Mouse (Mus musculus): ENCODE measurements around the gene Xdh.
"Not testable (repeated sequence)": the region's sequence is repeated elsewhere in the genome, so short reads cannot be mapped to it uniquely, and the experiment has no call there.

Gene Xdh

DNA sequence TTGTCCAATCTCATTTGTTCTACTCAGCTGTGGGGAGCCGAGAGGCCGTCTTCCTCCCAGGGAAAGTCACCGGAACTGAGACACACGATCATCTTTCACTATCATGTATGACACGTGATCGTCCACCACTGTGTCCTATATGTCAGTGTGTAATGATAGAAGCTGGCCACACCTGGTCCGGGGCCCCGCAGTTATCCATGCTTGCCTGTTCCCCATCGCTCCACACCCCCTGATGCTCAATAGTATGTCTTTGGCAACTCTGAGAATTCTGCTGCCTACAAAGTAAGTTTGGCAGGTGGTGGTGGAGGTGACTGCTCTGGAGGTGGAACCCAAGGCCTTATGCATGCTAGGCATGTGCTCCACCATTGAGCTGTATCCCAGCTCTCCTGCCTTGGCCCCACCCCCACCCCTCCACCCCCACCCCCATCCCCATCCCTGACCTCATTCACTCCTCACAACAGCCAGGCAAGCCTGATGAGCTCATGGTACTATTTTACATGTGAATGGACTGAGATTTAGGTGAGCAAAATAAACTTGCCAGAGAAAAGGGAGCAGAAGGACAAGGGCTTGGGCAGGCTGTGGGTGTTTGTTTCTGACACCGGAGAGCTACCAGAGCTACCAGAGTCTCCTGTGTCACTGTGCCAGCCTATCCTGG, 70.6 kb downstream of the Xdh start:
- no peak for DNase-seq

DNA sequence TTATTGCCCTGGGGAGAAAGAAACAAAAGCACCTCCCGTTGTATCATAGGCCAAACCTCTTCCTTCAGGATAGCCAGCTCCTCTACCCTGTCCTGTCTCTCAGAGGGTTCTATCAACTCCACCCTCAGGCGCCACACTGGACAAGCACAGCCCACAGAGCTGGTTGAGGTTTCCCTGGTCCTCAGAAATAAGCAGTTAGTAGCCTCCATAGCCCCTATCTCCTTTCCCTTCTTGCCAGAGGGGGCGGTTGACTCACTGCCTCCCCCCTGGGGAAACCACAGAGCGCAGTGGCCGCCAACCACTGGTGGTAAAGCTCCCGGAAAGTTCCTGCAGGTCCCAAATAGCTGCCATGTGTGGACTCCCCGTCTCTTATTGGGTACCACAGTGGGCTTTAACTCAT, 74.3 kb downstream of the Xdh start:
- DNase-seq: no peak

- DNase-seq: no peak
Measured at GRCm38 (mm10) chr17:73875268-73875667, 74.7 kb downstream of the Xdh start.

DNA sequence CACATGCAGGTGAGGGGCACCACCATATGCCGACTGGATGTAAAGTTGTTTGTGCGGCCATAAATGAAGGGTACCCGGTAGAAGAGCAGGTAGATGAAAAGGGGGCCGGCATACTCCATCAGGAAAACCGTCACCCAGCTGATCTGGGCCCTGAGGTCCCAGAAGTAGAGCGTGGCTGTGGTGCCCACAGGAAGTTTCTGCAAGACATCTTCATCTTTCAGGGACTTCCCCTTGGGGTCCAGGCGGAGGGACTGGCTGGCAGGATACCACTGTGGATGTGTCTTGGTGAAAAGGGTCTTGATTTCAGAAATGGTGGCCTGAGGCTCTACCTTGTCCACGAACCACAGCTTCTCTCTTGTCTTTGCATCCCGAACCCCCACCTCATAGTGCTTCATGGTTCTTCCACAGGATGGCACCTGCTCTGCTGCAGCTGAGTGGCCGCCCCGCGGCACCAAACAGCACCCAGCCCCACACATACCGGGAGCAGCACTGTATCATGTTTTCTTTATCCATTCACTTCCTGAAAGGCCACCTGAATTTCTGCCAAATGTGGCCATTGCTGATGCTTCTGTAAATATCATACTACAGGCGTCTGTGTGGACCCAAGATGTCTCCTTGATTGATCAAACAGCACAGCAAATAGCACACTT, 78.9 kb downstream of the Xdh start:
- DNase-seq: peak; percentile 46

DNA sequence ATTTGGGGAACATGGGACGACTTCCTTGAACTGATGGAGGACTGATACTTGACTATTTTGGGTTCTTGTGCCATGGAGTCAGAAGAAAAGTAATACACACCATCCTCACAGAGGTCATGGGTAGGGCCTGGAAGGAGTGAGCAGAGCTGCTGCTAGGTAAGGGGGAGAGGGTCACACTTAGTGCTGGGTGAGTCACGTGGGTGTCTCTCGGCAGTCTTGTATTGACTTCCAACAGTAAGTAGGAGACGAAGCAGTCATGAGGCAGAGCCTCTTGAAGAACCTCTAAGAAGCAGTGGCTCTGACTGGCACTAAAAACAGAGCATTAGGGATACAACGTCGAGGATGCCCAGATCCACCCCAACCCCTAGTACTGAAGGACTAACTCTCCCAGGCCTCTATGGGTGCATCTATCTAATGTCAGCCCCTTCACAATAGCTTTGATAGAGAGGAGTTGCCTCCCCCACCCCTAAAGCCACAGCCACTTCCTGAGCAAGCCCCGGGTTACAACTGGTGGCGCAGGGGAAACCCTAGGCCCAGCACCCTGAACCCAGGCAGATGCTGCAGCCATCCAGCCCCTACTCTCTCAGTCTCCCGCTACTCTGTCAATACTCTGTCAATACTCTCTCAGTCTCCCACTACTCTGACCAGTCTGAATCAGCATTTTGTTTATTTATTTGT, 80.8 kb downstream of the Xdh start:
- peak; percentile 74 for DNase-seq

- no peak for DNase-seq
Measured at GRCm38 (mm10) chr17:73853717-73854116, 96.3 kb downstream of the Xdh start.

DNA sequence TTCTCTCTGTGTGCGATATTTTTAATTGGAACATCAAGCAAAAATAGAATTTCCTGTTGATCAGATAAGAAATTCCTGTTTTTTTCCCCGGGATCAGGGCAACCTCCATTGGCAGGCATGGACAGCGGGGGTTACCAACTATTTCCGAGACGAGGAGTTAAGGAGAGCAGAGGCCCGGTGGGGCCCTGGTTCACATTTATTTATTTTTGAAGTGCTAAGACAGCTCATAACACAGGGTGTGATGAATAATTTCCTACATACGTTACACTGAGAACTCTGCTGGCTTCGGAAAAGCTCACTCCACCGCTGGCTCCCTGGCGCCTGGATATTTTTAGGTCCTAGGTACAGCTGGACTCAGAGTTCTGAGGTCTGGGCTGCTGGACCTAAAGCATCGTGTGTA, 97.0 kb downstream of the Xdh start:
- no peak for DNase-seq

GRCm38 (mm10) chr17:73847399-73847798, 102.6 kb downstream of the Xdh start:
- DNase-seq: no peak

- no peak for DNase-seq
Measured at GRCm38 (mm10) chr17:73845632-73846031, 104.4 kb downstream of the Xdh start.

GRCm38 (mm10) chr17:73842963-73843362, 107.0 kb downstream of the Xdh start:
- DNase-seq: no peak

DNA sequence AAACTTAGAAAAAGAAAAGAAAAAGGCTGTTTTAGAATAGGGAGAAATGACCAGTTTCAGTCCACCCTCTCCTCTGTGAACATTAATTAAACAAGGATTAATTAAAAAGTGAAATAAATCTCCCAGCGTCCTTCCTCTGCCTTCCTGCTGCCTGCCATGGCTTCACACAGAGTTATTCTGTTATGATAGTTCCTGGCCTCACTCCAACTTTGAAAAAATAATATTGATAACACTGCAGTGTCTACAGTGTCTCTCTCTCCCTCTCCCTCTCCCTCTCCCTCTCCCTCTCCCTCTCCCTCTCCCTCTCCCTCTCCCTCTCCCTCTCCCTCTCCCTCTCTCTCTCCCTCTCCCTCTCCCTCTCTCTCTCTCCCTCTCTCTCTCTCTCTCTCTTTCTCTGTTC, 110.1 kb downstream of the Xdh start:
- not testable (repeated sequence) for DNase-seq

DNA sequence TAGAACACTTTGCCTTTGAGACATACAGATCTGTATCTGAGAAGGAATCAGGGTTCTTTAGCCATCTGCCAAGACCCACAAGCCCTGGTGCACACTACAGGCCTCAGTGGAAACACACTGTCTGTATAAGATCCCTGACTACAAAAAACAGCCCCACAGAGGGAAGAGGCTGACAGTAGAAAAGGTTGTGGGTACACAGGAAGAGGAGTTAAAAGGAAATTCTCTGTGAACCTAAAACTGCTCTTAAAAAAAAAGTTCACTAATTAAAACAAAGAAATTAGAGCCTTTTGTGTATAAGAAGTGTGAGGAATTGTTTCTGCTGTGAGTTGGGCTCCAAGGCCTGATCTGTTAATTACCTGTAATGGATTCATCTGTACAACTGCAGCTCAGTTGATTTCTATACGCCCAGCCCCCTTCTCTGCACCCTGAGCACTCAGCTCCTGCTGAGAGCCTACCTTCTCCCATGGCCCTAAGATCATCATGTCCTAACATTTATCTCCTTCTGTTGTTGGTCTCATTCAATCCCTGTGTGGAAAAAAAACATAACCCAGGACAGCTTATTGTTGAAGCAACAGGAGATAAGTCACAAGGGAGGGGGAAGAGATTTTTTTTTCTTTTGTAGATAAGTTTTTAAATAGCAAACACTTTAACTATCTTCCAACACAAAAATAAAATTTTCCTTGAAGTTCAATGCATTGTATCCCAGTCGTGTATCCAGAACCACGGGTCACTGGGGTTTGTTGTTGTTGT, 110.7 kb downstream of the Xdh start:
- DNase-seq: no peak

DNA sequence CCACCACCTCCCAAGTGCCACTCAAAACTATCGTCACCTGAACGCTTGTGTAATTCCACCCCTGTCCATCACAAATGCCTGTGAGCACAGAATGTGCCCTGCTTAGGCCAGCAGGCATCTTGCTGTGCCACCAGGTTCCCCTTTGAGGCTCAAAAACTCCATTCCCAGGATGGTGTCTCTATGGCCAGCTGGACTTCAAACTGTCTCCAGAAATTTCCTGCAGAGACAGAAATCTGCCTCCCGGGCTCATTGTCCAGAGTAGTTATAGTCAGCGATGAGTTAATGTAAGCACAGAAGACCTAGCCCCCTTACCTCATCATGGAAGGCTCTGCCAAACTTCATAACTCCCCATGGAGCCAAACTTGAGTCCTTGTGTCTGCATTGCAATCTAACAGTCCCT, 112.8 kb downstream of the Xdh start:
- DNase-seq: no peak

DNA sequence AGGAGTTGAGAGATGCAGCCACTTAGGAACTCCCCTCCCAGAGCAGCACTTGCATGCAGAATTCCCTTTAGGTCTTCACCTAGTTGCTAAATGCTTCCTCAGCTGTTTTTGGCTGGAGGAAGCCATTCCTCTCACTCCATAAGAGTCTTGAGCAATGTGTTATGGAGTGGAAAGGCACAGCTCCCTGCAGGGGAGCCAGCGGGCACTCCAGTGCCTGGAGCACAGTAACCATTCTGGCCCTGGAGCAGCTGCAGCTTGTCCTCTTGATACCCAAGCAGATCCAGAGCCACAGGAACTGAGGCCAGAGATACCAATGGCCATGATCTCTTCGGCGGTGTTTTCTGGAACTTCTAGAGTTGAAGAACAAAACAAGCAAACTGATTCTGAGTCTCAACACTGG, 113.4 kb downstream of the Xdh start:
- DNase-seq: no peak
